Mouse (Mus musculus): Measurements from ENCODE around the gene Hic1. TPM values are rescaled to one million over a fixed set of nuclear protein-coding genes. Genes with fewer than 3 reads are reported as not detected.

The Hic1 gene
- total and polyA plus RNA-seq, 2 experiments from 2014 or later = 4.8 to 17.8 TPM

DNA sequence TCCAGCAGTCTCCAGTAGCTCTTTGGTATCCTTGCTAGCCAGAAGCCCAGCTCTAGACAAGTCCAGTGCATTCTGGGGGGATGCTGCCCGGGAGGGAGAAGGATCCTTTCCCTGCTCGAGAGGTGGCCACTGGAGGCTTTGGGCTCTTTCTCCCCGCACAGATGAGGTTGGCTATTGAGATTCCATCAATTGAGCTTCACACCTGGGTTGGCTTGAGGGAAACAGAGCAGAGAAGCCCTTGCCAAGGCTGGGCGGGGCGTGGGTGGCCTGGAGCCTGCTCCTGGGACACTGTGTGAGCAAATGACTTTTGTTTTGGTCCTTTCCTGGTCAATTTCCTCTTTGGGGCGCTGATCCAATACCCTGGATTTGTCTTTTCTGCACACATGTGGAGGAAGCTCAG is 26.8 kb upstream of the Hic1 start:
- H3K4me2 ChIP-seq (ENCODE audit: low read depth, low read length) = no peak overlapping the region
- no peak overlapping the region for H3K27ac ChIP-seq (ENCODE audit: low read depth)
- 71% methylated on average over 6 of the region's 6 CpGs for WGBS
- no peak for TF ChIP-seq EP300 (IDR thresholded peaks at IDR 0.05; ENCODE audit: low read depth)
- no peak for TF ChIP-seq CTCF (IDR thresholded peaks at IDR 0.05; ENCODE audit: low read depth)
- no peaks in the 10 kb centered on the region for H3K9me3 ChIP-seq (replicated peaks; ENCODE audit: control insufficient read depth, low read length)
- H3K4me1 ChIP-seq (ENCODE audit: control insufficient read depth, insufficient read depth) = peaks cover 7% of the 10 kb centered on the region; the same call in 1 of the 2 replicates
- ATAC-seq (ENCODE audit: insufficient read depth, low read depth) (no peak), DNase-seq (ENCODE audit: low spot score) (no peak)
- peaks cover 10% of the 10 kb centered on the region for H3K27me3 ChIP-seq (ENCODE audit: control insufficient read depth, insufficient read depth, low read length)
- no peaks in the 10 kb centered on the region for H3K36me3 ChIP-seq (replicated peaks; ENCODE audit: control insufficient read depth, insufficient read depth, low read length)
- no peak overlapping the region for H3K4me3 ChIP-seq (ENCODE audit: low read depth, low read length)
- no peak overlapping the region for H3K9ac ChIP-seq (replicated peaks; ENCODE audit: low read depth, low read length)

GRCm38 (mm10) chr11:75194850-75195461 is 25.6 kb upstream of the Hic1 start:
- Histone ChIP-seq H3K27me3 (ENCODE audit: control insufficient read depth, insufficient read depth, low read length) (peaks cover 10% of the 10 kb centered on the region), H3K4me2 (ENCODE audit: low read depth, low read length) (peak overlapping the region; percentile 86), H3K36me3 (replicated peaks; ENCODE audit: control insufficient read depth, insufficient read depth, low read length) (no peaks in the 10 kb centered on the region), H3K4me3 (ENCODE audit: low read depth, low read length) (peak overlapping the region; percentile 72), H3K4me1 (ENCODE audit: control insufficient read depth, insufficient read depth) (peaks cover 7% of the 10 kb centered on the region; the same call in 1 of the 2 replicates), H3K9ac (replicated peaks; ENCODE audit: low read depth, low read length) (peak overlapping the region; percentile 69), H3K27ac (ENCODE audit: low read depth) (peak overlapping the region; percentile 92; the same call in 1 of the 2 replicates), H3K9me3 (replicated peaks; ENCODE audit: control insufficient read depth, low read length) (no peaks in the 10 kb centered on the region)
- peak; percentile 49 for DNase-seq (ENCODE audit: low spot score)
- 4% methylated on average over 39 of the region's 39 CpGs for WGBS
- peak; percentile 19; the same call in 1 of the 2 replicates for TF ChIP-seq CTCF (IDR thresholded peaks at IDR 0.05; ENCODE audit: low read depth)
- TF ChIP-seq EP300 (IDR thresholded peaks at IDR 0.05; ENCODE audit: low read depth) = no peak
- ATAC-seq (ENCODE audit: insufficient read depth, low read depth) = no peak

DNA sequence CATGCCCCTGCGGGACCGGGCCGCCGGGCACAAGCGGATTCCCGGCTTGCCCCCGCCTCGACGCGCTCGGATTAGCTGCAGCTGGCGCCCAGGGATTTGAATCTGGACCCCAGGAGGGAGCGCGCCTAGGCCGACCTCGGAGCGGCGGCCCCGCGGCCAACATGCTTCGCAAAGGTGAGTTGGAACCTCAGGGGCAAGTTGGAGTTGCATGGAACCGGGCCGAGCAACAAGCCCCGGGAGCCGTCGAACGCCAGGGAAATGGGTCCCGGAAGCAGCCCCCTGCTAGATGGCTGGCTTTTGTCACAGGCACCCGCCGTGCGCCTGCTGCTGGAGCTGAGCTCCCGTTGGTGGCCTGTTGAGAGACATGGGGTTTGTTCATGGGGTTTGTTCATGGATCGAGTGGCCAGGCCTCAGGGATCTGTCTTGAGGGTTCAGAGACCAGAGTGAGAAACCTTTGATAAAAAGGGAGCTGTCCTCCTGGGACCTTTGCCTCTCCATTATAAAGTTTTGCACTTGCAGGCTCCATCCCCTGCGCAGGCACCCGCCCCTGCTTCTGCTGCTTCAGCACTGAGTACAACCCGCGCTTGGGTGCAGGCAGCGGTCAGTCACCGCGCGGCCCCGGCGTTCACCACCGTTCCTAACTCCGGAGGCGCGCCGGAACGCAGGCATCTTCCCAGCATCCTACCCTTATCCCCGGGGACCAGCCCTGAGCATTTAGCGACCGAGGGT is 25.0 kb upstream of the Hic1 start:
- peak overlapping the region; percentile 69 for H3K9ac ChIP-seq (replicated peaks; ENCODE audit: low read depth, low read length)
- no peaks in the 10 kb centered on the region for H3K36me3 ChIP-seq (replicated peaks; ENCODE audit: control insufficient read depth, insufficient read depth, low read length)
- no peaks in the 10 kb centered on the region for H3K9me3 ChIP-seq (replicated peaks; ENCODE audit: control insufficient read depth, low read length)
- TF ChIP-seq EP300 (IDR thresholded peaks at IDR 0.05; ENCODE audit: low read depth) (no peak), CTCF (IDR thresholded peaks at IDR 0.05; ENCODE audit: low read depth) (no peak)
- H3K4me1 ChIP-seq (ENCODE audit: control insufficient read depth, insufficient read depth) = peaks cover 7% of the 10 kb centered on the region; the same call in 1 of the 2 replicates
- H3K27ac ChIP-seq (ENCODE audit: low read depth) = peak overlapping the region; percentile 92
- WGBS = under 1% methylated on average over 52 of the region's 52 CpGs
- DNase-seq (ENCODE audit: low spot score) (peak; percentile 25), ATAC-seq (ENCODE audit: insufficient read depth, low read depth) (no peak)
- H3K4me3 ChIP-seq (ENCODE audit: low read depth, low read length) = peak overlapping the region; percentile 72
- H3K4me2 ChIP-seq (ENCODE audit: low read depth, low read length) = peak overlapping the region; percentile 86
- peaks cover 10% of the 10 kb centered on the region for H3K27me3 ChIP-seq (ENCODE audit: control insufficient read depth, insufficient read depth, low read length)

DNA sequence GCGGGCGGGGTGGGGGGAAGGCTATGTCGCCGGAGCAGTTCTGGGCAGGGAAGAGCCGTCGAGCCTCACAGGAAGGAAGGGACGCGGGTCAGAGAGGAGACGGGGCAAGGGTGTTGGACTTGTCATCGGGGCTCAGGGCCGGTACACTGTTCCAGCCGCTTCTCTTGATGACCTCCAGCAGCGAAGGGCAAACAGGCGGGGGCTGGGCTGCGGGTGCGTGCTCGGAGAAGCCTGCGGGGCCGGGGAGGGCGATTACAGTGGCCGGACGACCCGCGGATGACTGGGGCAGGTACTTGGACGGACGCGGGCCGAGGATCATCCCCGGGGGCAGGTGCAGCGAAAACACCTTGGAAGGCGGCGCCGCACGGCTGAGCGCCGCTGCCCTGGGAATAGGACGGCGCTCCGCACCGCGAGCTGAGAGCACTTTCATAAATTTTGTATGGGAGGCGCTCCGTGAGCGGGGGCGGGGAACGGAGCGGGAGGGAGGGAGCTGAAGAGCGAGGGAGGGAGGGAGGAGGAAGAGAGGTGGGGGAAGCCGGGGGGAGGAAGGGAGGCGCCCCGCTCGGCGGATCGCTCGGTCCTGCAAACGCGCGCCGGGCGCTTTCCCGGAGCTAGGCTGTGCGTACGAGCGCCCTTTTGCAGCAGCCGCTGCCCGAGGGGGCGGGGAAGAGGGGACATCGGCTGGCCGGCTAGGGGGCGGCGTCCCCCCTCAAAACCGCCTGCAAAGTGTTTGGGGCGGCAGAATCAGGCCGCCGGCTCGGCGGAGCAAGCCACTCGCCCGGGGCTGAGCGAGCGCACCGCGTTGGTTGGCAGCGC is 24.1 kb upstream of the Hic1 start, which contains the start of gene Rtn4rl1:
Rtn4rl1 (plus strand) TSS at position 528 of the 816 bp plus-strand sequence.
- peak; percentile 83 for DNase-seq (ENCODE audit: low spot score)
- Histone ChIP-seq H3K9me3 (replicated peaks; ENCODE audit: control insufficient read depth, low read length) (no peaks in the 10 kb centered on the region), H3K4me2 (ENCODE audit: low read depth, low read length) (peak within 1 kb of the TSS; percentile 86), H3K27ac (ENCODE audit: low read depth) (peak within 1 kb of the TSS; percentile 92), H3K36me3 (replicated peaks; ENCODE audit: control insufficient read depth, insufficient read depth, low read length) (no peaks in the 10 kb centered on the region), H3K27me3 (ENCODE audit: control insufficient read depth, insufficient read depth, low read length) (peaks cover 10% of the 10 kb centered on the region), H3K4me1 (ENCODE audit: control insufficient read depth, insufficient read depth) (peaks cover 7% of the 10 kb centered on the region; the same call in 1 of the 2 replicates), H3K4me3 (ENCODE audit: low read depth, low read length) (peak within 1 kb of the TSS; percentile 72), H3K9ac (replicated peaks; ENCODE audit: low read depth, low read length) (peak within 1 kb of the TSS; percentile 69)
- under 1% methylated on average over 74 of the region's 84 CpGs for WGBS
- no peak for TF ChIP-seq CTCF (IDR thresholded peaks at IDR 0.05; ENCODE audit: low read depth)
- ATAC-seq (ENCODE audit: insufficient read depth, low read depth) = peak; percentile 60
